Mouse (Mus musculus) megakaryocyte-erythroid progenitor cell, adult 5-6 weeks (primary cell): ENCODE results near the gene Vti1a. TPM values are rescaled to one million over a fixed set of nuclear protein-coding genes. Genes with fewer than 3 reads are reported as not detected.

ENCODE experiments used
- ATAC-seq: replicated peaks from 2 replicates; pipeline ENCODE4 v1.8.0; 2016; ENCODE audit warnings: mild to moderate bottlenecking, inconsistent platforms; ENCODE audit not compliant: severe bottlenecking, poor library complexity, low FRiP score, low TSS enrichment
- total RNA-seq, 2 experiments: library from RNA; stranded (forward) in 1 of 2; stranded (reverse) in 1 of 2; fragments of 200-1000, 215-1000 nt in 1 of 2; fragments of >200 nt in 1 of 2; fragmentation: Nextera tagmentation in 1 of 2; gene quantifications; 2 replicates each; pipeline ENCODE4 v1.2.3; 2014 to 2017

Gene Vti1a
- total RNA-seq, 2 experiments from 2014 or later = 54.3 to 56.4 TPM

GRCm38 (mm10) chr19:55496333-55496732, 180.2 kb downstream of the Vti1a start:
- ATAC-seq = no peak

GRCm38 (mm10) chr19:55499179-55499863, 183.2 kb downstream of the Vti1a start:
- no peak for ATAC-seq

GRCm38 (mm10) chr19:55501985-55502384, 185.9 kb downstream of the Vti1a start:
- ATAC-seq = no peak

GRCm38 (mm10) chr19:55503771-55504170, 187.7 kb downstream of the Vti1a start:
- ATAC-seq = no peak

GRCm38 (mm10) chr19:55507748-55508147, 191.7 kb downstream of the Vti1a start:
- ATAC-seq = no peak

- no peak for ATAC-seq
Measured at GRCm38 (mm10) chr19:55508239-55508638, 192.1 kb downstream of the Vti1a start.

GRCm38 (mm10) chr19:55508965-55509364, 192.9 kb downstream of the Vti1a start:
- no peak for ATAC-seq

GRCm38 (mm10) chr19:55509618-55510017, 193.5 kb downstream of the Vti1a start:
- no peak for ATAC-seq

GRCm38 (mm10) chr19:55513941-55514340, 197.8 kb downstream of the Vti1a start:
- ATAC-seq = no peak

GRCm38 (mm10) chr19:55520236-55520635, 204.1 kb downstream of the Vti1a start:
- ATAC-seq = no peak

GRCm38 (mm10) chr19:55523340-55523739, 207.2 kb downstream of the Vti1a start:
- no peak for ATAC-seq

- no peak for ATAC-seq
Measured at GRCm38 (mm10) chr19:55524385-55524784, 208.3 kb downstream of the Vti1a start.

GRCm38 (mm10) chr19:55525056-55525455, 209.0 kb downstream of the Vti1a start:
- ATAC-seq = no peak

- no peak for ATAC-seq
Measured at GRCm38 (mm10) chr19:55526717-55527235, 210.7 kb downstream of the Vti1a start.

- no peak for ATAC-seq
Measured at GRCm38 (mm10) chr19:55530041-55530440, 213.9 kb downstream of the Vti1a start.

- no peak for ATAC-seq
Measured at GRCm38 (mm10) chr19:55532681-55533080, 216.6 kb downstream of the Vti1a start.

GRCm38 (mm10) chr19:55536273-55536937, 220.3 kb downstream of the Vti1a start:
- no peak for ATAC-seq

GRCm38 (mm10) chr19:55537691-55538090, 221.6 kb downstream of the Vti1a start:
- ATAC-seq = 0 out of 2 replicates have a peak, but pooled peaks have one; percentile 35

GRCm38 (mm10) chr19:55541641-55542040, 225.5 kb downstream of the Vti1a start:
- ATAC-seq = no peak

GRCm38 (mm10) chr19:55542461-55542860, 226.4 kb downstream of the Vti1a start:
- no peak for ATAC-seq

GRCm38 (mm10) chr19:55543188-55543587, 227.1 kb downstream of the Vti1a start:
- ATAC-seq = no peak
